Mouse (Mus musculus) liver, adult 2 months (tissue): ENCODE measurements around the gene Nav2.

ENCODE experiments used
- CTCF ChIP-seq: fragments of 200-500 bp; IDR thresholded peaks from 2 replicates; pipeline ENCODE4 v1.5.1; 2011; ENCODE audit warnings: low read depth, low read length, control low read depth
- POLR2A ChIP-seq: fragments of 200-500 bp; IDR thresholded peaks from 2 replicates; pipeline ENCODE4 v1.6.1; 2011; ENCODE audit warnings: low read length, control low read depth; ENCODE audit not compliant: insufficient read depth; ENCODE audit errors: extremely low read depth

- TF ChIP-seq CTCF (no peak), POLR2A (no peak)
Measured at GRCm38 (mm10) chr7:48954501-48954900, 46.0 kb downstream of the Nav2 start.
